Mouse (Mus musculus): ENCODE results near the gene Pmpcb.

Gene Pmpcb

DNA sequence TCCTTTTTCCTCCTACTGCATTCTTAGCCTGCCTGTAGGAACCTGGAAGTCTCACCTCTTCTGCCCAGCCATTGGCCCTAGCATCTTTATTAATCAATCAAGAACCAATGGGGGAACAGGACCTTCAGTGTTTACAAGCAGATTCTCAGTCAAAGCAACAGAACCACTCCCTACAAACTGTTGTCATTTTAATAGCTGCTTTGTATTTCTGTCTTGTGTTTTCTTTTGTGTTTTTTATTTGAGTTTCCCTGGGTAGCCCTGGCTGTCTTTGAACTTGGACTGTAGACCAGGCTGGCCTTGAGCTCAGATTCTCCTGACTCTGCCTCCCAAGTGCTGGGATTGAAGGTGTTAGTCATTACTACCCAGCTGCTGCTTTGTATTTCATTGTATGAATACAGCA is 55.2 kb downstream of the Pmpcb start:
- DNase-seq (ENCODE audit: low read depth, low spot score) = no peak

DNA sequence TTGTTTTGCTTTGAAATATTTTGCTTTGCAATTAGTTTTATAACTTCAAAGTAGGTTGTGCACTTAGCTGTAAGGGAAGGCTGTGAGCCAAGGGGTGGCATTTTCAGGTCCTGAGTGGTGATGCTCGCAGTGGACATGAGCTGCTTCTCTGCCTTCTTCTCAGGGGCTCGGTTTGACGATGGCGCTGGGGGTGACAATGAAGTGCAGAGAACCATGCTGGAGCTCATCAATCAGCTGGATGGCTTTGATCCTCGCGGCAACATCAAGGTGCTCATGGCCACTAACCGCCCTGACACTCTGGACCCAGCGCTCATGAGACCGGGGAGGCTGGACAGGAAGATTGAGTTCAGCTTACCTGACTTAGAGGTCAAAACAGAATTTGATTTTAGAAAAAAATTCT is 66.0 kb downstream of the Pmpcb start:
- no peak for DNase-seq (ENCODE audit: low read depth, low spot score)

DNA sequence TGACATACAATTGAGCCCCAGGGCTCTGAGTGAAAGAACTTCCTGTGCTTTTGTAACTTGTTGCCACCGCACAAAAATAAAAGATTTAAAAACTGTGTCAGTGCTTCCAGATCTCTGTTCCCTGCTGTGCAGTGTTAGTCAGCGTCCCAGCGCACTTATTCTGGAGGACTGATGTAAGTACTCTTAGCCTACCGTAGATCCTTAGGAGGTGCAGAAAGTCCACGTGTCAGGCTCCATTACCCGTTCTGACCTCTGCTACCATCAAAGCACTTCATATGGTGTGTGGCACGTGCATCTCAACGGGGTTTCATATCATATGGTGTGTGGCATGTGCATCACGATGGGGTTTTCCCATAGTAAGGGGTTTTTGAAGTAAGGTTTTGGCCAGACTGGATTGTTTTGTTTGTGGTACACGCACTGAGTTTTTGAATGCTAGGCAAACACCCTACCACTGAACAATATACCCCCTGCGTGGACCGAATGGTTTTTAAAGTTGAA is 66.8 kb downstream of the Pmpcb start:
- DNase-seq (ENCODE audit: low read depth, low spot score) = no peak

DNA sequence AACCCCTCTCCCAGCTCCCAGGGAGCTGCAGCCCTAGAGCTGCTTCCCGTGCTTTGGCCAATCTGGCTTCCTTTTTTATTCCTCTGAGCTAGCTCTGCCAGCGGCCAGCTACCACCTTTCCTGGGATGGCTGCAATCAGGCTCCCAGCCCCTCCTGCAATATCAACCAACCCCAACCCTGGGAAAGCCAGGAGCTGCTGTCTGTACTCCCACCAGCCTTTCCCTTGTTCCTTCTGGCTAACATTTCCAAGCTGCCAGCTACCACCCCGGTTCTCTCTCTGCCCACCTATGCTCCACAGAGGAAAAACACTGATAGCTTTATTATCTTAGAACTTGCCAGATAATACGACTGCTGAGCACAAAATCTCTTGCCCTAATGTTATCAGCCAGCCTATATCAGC is 67.9 kb downstream of the Pmpcb start:
- DNase-seq (ENCODE audit: low read depth, low spot score) = no peak
